Mouse (Mus musculus): ENCODE data around the gene Ndufa6.

Ndufa6 gene

DNA sequence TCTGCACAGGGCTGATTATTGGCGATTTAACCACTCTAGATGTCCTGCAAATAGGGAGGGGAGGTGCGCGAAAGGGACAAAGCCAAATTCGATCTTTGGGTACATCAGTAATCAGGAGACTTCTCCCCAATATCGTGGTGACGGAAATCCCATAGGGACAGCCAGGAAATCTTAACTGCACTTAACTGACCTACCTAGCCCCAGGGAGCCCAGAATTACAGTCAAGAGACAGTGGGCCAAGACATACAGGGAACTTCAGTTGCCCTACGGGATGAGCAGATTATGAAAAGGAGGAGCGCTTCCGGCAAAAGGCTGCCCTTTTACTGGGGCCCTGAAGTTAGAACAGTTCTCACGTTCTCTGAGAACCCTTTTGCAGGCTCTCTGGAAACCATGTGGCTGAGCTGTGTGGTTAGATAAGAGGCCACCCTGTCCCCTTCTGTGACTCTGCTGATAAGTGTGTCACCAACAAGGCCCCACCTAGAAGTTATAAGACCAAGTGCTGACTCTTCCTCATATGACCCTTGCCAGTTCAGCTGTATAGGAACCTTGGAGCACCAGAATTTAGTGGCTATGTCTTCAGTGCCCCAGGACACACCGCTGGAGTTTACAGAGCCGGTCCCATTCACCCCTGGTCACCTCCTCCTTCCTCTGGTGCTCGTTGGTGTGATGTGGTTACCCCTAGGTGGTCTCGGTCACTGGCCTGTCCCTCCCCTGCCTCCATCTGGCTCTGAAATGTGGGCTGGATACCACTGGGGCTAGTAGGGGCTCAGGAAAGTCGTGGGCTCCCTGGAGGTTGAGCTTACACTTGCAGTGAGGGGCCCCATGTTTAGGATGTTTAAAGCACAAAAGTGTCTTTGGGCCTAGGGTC, 12.2 kb downstream of the Ndufa6 start:
- no peak for DNase-seq (ENCODE audit: low spot score)

DNA sequence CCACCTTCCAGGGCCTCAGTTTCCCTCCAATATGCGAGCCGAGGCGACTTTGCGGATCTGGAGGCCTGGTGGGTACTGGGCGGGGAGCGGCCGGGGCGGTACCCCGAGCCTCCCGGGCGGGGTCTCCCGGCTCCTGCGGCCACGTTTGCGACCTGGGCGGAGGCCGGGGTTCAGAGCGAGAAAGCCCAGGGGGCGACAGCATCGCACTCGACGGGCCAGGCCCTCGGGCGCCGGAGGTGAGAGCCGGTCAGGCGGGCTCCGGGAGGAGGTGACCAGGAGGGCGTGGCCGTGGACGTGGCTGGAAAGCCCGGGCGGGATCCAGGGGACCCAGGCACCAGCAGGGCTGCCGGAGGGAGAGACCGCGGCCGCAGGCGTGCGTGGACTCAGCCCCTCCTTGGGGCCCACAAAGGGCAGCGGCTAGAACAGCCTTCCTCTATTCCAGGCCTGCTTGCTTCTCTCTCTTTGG, 13.1 kb downstream of the Ndufa6 start:
- peak; percentile 56 for DNase-seq (ENCODE audit: low spot score)

DNA sequence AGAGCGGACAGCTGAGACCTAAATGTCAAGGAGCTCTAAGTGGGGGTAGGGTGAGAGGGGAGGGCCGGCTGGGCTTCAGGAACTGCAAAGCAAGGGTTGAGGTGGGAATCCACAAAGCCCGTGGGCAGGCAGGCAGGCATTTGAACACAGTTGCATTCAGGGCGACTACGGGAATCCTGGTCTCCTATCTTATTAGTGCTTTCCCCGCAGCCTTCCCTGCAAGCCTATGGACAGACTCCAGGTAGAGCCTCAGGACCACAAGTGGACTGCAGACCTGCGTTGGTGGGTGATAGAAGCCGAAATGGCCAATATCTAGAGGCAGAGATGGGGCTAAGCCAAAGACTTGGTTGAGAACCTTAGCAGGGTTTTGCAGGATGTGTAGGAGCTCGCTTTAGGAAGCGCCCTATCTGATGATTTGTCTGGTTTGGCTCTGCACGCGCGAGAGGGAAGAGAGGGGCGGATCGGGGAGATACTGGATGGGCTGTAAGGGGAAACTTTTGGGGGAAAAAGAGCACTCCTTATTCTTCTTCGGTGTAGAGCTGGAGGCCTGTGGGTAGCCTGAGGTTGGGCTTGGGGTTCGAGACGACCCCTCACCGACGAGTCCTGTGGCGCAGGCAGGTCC, 13.6 kb downstream of the Ndufa6 start:
- DNase-seq (ENCODE audit: low spot score): no peak

DNA sequence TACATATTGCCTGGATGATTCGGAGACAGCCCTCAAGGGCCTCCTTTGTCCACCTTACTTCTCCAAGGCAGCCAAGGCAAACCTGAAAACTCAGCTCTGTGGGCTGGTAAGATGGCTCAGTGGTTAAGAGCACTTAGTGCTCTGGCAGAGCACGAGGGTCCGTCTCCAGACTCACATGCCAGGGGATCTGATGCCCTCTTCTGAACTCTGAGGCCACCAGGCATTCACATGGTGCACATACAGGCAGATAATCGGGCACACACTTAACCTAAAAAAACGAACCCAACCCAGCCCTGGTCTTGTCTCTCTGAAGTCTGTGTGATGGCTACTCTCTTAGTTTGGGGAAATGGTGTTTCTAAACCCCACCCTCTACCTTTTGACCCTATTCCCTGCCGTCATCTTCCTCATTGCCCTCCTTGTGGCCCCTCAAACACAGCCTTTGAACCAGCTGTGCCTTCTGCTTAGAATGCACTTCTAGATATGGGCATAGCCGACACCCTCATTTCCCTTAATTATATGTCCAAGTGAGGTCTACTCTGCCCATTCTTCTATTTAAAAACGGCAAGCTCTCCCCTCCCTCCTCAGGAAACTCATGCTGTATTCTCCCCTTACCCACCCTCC, 14.4 kb downstream of the Ndufa6 start:
- DNase-seq (ENCODE audit: low spot score): no peak

DNA sequence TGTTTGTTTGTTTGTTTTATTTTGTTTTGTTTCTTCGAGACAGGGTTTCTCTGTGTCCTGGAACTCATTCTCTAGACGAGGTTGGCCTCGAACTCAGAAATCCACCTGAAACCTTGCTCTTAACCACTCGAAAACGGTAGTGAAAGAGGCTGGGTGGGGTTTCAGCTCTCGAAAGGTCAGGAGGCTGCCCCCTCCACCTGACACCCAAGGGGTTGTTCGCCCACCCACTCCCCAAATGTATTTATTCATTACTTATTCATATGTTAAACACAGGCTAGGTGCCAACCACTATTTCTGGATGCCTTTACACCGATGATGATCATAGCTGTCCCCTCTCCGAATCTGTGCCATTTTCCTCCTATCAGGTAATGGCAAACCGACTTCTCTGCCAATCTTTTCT, 15.0 kb downstream of the Ndufa6 start:
- DNase-seq (ENCODE audit: low spot score): no peak

DNA sequence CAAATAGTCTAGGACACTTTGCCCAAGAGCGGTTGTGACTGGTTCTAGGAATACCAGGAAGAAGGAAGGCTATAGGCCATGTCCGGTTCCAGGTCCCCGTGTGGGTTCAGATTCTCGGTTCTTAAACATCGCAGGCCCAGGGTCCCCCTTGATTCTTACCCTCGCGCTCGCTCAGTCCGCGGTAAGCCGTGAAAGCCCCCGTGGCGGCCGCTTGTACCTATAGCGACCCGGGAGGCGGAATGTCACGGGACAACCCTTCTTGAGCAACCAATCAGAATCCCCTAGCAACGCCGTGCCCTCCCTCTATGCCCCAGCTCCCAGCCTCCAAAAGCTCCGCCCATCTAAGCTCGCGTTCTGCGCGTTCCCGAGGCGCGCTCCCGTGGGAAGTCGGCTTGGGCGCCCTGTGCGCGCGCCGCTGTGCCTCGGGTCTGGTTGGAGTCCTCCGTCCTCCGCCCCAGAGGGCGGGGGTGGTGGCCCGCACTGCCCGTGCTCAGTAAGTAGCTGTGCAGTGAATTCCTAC, 15.5 kb downstream of the Ndufa6 start, which contains the start of the genes Naga, Pheta2 and Smdt1:
Gene Naga (minus strand): TSS at position 333 of the 520 bp plus-strand sequence.
Gene Pheta2 (plus strand): TSS at position 350 of the 520 bp plus-strand sequence.
Gene Smdt1 (plus strand): TSS at position 367 of the 520 bp plus-strand sequence.
- DNase-seq (ENCODE audit: low spot score): peak; percentile 94

DNA sequence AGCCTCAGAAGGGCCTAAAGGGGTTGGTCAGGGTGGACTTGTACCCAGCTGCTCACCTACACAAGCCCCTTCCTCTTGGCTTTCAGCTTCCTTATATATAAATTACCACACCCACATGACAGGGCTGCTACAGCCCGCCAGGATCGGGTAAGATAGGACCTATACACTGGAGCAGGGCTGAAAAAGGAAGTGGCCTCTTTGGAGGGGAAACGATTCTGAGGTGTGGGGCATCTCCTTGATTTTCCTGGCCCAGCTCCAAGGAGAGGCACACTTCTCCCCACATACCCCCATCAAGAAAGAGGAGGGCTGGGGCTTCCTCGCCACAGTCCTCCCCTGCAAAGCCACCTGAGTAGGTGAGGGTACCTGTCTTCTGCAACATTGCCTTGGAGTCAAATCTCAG, 16.2 kb downstream of the Ndufa6 start:
- no peak for DNase-seq (ENCODE audit: low spot score)

DNA sequence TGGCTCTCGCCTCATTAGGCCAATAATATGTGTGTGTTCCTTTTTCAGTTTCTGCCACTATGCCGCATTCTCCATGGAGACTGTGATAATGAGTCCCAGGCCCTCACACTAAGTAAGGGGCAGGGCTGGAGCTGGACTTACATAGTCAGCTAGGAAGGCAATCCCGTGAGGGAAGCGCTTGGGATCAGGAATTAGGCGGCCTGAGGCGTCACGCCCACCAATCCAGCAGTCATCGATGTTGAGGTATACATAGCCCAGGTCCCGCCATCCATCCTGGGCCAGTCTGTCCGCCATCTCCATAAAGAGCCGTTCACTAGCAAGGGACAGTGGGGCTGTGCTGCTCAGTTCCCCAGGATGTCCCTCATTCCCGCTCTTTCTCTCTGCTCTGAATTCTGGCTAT, 17.5 kb downstream of the Ndufa6 start:
- DNase-seq (ENCODE audit: low spot score): no peak

DNA sequence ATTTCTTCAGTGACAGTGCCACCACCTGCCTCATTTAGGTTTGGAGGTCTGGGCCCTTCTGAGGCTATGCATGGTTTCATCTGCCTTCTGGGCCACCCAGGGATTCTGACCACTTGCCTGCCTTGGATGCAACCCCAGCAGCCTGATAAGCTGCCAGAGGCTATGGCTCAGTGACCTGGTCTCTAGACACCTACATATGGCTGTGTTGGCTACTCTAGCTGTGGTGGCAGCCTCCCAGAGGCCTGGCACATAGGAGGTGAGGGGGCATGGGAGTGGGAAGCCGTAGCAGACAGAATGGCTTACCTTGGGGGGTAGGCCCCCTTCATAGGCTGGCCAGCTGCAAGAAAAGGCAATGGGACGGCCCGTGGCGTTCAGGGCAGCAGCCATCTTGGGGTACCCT, 18.9 kb downstream of the Ndufa6 start:
- no peak for DNase-seq (ENCODE audit: low spot score)

DNA sequence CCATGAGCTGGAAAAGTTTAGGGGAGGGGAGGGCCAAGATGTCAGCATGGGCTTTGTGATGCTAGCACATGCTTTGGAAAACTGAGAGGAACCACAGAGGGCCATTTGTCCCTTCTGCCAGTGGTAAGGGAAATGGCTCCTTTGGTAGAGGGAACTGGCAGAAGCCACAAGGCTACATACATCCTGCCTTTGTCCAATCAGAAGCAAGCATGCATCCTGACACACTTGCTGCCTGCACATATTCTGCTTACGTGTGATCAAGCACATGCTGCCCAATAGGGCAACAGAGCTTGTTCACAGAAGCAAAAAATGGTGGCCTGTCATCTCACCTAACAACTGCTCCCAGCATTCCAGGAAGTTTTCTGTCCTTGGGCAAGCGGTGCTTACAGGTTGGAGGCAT, 28.7 kb downstream of the Ndufa6 start:
- no peak for DNase-seq (ENCODE audit: low spot score)

DNA sequence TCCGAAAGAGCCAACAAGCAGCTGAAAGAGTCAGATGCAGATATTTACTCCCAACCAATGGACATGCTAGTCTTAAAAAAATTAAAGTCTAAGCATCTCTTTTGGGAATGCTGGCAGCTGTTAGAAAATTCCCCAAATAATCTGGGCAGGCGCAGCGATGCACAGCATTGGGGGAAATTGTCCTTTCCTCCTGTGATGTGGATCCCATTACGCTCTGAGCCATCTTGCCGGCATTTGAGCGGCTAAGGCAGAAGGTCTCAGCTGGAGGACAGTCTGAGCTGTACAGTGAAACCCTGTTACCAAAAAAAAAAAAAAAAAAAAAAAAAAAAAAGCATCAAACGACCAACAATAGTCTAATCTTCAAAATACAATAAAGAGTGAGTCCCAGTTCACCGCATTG, 31.9 kb downstream of the Ndufa6 start:
- no peak for DNase-seq (ENCODE audit: low spot score)

DNA sequence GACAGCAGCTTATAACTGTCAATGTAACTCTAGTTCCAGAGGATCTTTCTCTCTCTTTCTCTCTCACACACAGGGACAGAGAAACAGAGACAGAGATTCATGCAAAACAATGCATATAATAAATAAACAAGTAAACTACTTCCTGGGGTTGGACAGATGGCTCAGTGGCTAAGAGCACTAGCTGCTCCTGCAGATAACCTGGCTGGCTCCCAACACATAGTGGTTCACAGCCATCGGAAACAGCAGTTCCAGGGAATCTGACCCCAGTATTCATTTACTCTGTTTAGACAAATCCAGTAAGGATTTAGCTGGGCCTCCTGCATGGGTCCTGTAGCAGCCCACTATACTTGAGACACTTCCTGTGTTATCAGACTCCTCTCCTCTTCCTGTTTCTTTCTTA, 34.5 kb downstream of the Ndufa6 start:
- no peak for DNase-seq (ENCODE audit: low spot score)

DNA sequence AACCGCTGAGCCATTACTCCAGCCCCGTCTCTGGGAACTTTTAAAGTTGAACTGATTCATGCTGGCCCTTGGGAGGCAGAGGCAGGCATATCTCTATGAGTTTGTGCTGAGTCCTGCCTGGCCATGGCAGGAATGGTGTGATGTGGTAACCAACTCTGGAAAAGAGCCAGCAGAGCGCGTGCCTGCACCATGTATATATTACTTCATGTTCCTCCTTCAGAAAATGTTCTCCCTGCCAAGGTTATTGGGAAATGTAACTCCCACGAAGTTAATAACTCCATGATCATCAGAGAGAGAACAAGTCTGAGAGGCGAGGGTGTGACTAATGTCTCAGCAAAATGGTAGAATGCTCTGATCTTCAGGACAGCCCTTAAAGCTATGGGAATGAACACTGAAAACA, 36.3 kb downstream of the Ndufa6 start:
- no peak for DNase-seq (ENCODE audit: low spot score)

DNA sequence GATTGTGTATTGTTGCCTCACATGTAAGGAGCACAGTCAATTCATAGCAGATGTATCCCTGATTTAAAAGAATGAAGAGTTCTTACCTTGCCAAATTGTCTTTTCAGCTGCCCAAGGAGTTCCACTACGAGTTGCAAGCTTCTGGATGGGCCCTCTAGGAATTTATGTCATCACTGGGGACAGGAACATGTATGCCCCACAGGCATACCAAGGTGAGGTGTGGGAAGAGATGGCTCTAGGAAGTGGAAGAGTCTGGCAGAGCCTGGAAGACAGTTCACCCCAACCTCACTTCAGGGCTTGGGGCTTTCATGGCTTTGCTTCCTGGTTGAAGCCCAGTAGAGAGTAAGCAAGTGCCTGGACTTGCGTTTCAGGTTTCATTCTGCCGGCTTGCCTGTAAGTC, 45.7 kb downstream of the Ndufa6 start:
- DNase-seq (ENCODE audit: low spot score): no peak

DNA sequence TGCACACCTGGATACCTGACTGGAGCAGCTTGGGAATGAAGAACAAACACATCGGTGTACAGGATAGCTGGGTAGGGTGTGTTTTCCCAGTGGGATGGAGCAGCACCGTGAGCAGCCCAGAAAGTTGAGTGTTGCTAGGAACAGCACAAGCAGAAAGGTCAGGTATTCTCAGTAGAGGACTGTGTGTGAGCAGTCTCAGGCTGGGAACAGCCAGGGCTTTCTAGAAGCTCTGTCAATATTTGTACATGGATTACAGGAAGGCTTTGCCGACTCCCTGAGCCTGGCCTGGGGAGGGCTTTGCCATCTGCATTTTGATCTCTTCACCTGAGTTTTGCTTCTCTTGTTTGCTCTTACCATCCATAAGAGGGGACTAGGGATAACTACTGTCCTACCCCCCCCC, 47.0 kb downstream of the Ndufa6 start:
- no peak for DNase-seq (ENCODE audit: low spot score)

Data from MN1 (cell line).